Comparison of ENCODE assay signal across 18 mouse cellular contexts in genomic region chr13:64349474-64349873, GRCm38 (mm10). TPM values are rescaled to one million over a fixed set of nuclear protein-coding genes. Genes with fewer than 3 reads are reported as not detected.
DNase-seq lines count a peak whose midpoint lies in the region; ATAC-seq and TF ChIP-seq lines count a peak whose summit lies in the region.
"Had no signal": no experiment of that assay in that cellular context is flagged by ENCODE, and none has a peak within 500 bp of the region (broad histone marks: within the 10 kb centered on the region; RNA-seq: fewer than 3 reads in every experiment).

No protein-coding gene starts in this region.

- no peak overlapping the region for H3K4me2 ChIP-seq in heart, embryonic 11.5 days
- H3K4me2 ChIP-seq in intestine, postnatal 0 days (replicated peaks; ENCODE audit: low read depth), result no peak overlapping the region
- no peak overlapping the region for H3K4me2 ChIP-seq in stomach, postnatal 0 days (replicated peaks; ENCODE audit: low read depth)
- H3K4me2 ChIP-seq: embryonic facial prominence, embryonic 15.5 days; forebrain, embryonic 15.5 days; heart, embryonic 12.5 days; hindbrain, embryonic 15.5 days had no signal

- H3K36me3 ChIP-seq in heart, embryonic 11.5 days (ENCODE audit: control insufficient read depth, insufficient read depth, low read length), result no peaks in the 10 kb centered on the region
- no peaks in the 10 kb centered on the region for H3K36me3 ChIP-seq in intestine, postnatal 0 days (ENCODE audit: control insufficient read depth, insufficient read depth)
- H3K36me3 ChIP-seq in stomach, postnatal 0 days (ENCODE audit: control insufficient read depth, insufficient read depth, low read length), result no peaks in the 10 kb centered on the region
- H3K36me3 ChIP-seq in hindbrain, embryonic 10.5 days, result no peaks in the 10 kb centered on the region
- H3K36me3 ChIP-seq: embryonic facial prominence, embryonic 15.5 days; forebrain, embryonic 15.5 days; G1E; heart, embryonic 12.5 days; hindbrain, embryonic 15.5 days had no signal

- H3K4me1 ChIP-seq in heart, embryonic 11.5 days (ENCODE audit: control insufficient read depth, insufficient read depth, low read length), result no peaks in the 10 kb centered on the region
- H3K4me1 ChIP-seq in intestine, postnatal 0 days (replicated peaks; ENCODE audit: control insufficient read depth, insufficient read depth, low read length), result no peaks in the 10 kb centered on the region
- no peaks in the 10 kb centered on the region for H3K4me1 ChIP-seq in stomach, postnatal 0 days (replicated peaks; ENCODE audit: control insufficient read depth, insufficient read depth)
- H3K4me1 ChIP-seq in hindbrain, embryonic 10.5 days (replicated peaks), result no peaks in the 10 kb centered on the region
- H3K4me1 ChIP-seq: embryonic facial prominence, embryonic 15.5 days; forebrain, embryonic 15.5 days; heart, embryonic 12.5 days; hindbrain, embryonic 15.5 days had no signal

- ATAC-seq in heart, embryonic 11.5 days (replicated peaks; ENCODE audit: insufficient number of reproducible peaks, low FRiP score, low TSS enrichment), result no peak
- peak; percentile 86 for ATAC-seq in intestine, postnatal 0 days
- ATAC-seq in stomach, postnatal 0 days (ENCODE audit: low FRiP score, low TSS enrichment), result peak; percentile 83
- ATAC-seq in monocyte, adult 5-6 weeks (replicated peaks; ENCODE audit: insufficient number of reproducible peaks, low FRiP score, low TSS enrichment, poor library complexity, severe bottlenecking), result no peak
- ATAC-seq: CD4-positive, CD25-positive, alpha-beta regulatory T cell, adult 4 months; forebrain, embryonic 15.5 days had no signal

- H3K4me3 ChIP-seq in heart, embryonic 11.5 days (ENCODE audit: low read depth, low read length), result no peak overlapping the region
- no peak overlapping the region for H3K4me3 ChIP-seq in intestine, postnatal 0 days (ENCODE audit: low read depth, low read length)
- no peak overlapping the region for H3K4me3 ChIP-seq in stomach, postnatal 0 days (ENCODE audit: low read depth, low read length)
- H3K4me3 ChIP-seq in hindbrain, embryonic 10.5 days, result no peak overlapping the region
- H3K4me3 ChIP-seq: embryonic facial prominence, embryonic 15.5 days; forebrain, embryonic 15.5 days; heart, adult 2 months; heart, embryonic 12.5 days; hindbrain, embryonic 15.5 days had no signal

- TF ChIP-seq CTCF in intestine, postnatal 0 days (IDR thresholded peaks at IDR 0.05; ENCODE audit: low read depth), result no peak
- no peak for TF ChIP-seq CTCF in stomach, postnatal 0 days (IDR thresholded peaks at IDR 0.05; ENCODE audit: low read depth)

- H3K9me3 ChIP-seq in heart, embryonic 11.5 days (replicated peaks; ENCODE audit: control insufficient read depth, low read length), result no peaks in the 10 kb centered on the region
- H3K9me3 ChIP-seq in intestine, postnatal 0 days (ENCODE audit: control insufficient read depth), result no peaks in the 10 kb centered on the region
- no peaks in the 10 kb centered on the region for H3K9me3 ChIP-seq in stomach, postnatal 0 days (ENCODE audit: control insufficient read depth, low read length)
- no peaks in the 10 kb centered on the region for H3K9me3 ChIP-seq in hindbrain, embryonic 10.5 days
- H3K9me3 ChIP-seq: embryonic facial prominence, embryonic 15.5 days; forebrain, embryonic 15.5 days; G1E; heart, embryonic 12.5 days; hindbrain, embryonic 15.5 days had no signal

- no peak overlapping the region for H3K9ac ChIP-seq in heart, embryonic 11.5 days (ENCODE audit: low read depth, low read length)
- H3K9ac ChIP-seq in intestine, postnatal 0 days (ENCODE audit: low read depth, low read length), result no peak overlapping the region
- no peak overlapping the region for H3K9ac ChIP-seq in stomach, postnatal 0 days (ENCODE audit: low read length)
- H3K9ac ChIP-seq: embryonic facial prominence, embryonic 15.5 days; forebrain, embryonic 15.5 days; heart, embryonic 12.5 days; hindbrain, embryonic 15.5 days had no signal

- 80% methylated on average over 2 of the region's 2 CpGs for WGBS in heart, embryonic 11.5 days (ENCODE audit: insufficient replicate concordance)
- 56% methylated on average over 2 of the region's 2 CpGs for WGBS in intestine, postnatal 0 days
- 68% methylated on average over 2 of the region's 2 CpGs for WGBS in stomach, postnatal 0 days
- 84% methylated on average over 2 of the region's 2 CpGs for WGBS in hindbrain, embryonic 10.5 days

- H3K27ac ChIP-seq in heart, embryonic 11.5 days (ENCODE audit: low read depth, low read length), result no peak overlapping the region
- no peak overlapping the region for H3K27ac ChIP-seq in intestine, postnatal 0 days (ENCODE audit: low read depth, low read length)
- no peak overlapping the region for H3K27ac ChIP-seq in stomach, postnatal 0 days (replicated peaks)
- no peak overlapping the region for H3K27ac ChIP-seq in hindbrain, embryonic 10.5 days
- H3K27ac ChIP-seq: embryonic facial prominence, embryonic 15.5 days; forebrain, embryonic 15.5 days; heart, adult 2 months; hindbrain, embryonic 15.5 days had no signal

- no peaks in the 10 kb centered on the region for H3K27me3 ChIP-seq in heart, embryonic 11.5 days (ENCODE audit: control insufficient read depth, insufficient read depth, low read length)
- H3K27me3 ChIP-seq in intestine, postnatal 0 days (replicated peaks; ENCODE audit: control insufficient read depth, insufficient read depth, low read length), result no peaks in the 10 kb centered on the region
- no peaks in the 10 kb centered on the region for H3K27me3 ChIP-seq in stomach, postnatal 0 days (ENCODE audit: control insufficient read depth, insufficient read depth, low read length)
- H3K27me3 ChIP-seq in hindbrain, embryonic 10.5 days (ENCODE audit: insufficient read depth, poor library complexity, severe bottlenecking), result no peaks in the 10 kb centered on the region
- H3K27me3 ChIP-seq: embryonic facial prominence, embryonic 15.5 days; forebrain, embryonic 15.5 days; hindbrain, embryonic 15.5 days had no signal

- DNase-seq in heart, adult 11 months, result peak; percentile 4
- DNase-seq in 3T3-L1 (ENCODE audit: low read depth, low spot score), result peak; percentile 59
- DNase-seq in stomach, postnatal 0 days (ENCODE audit: low spot score), result no peak
- no peak for DNase-seq in hindbrain, embryonic 10.5 days (ENCODE audit: low spot score)
- DNase-seq: B cell, adult 2 months; cerebellum, adult 2 months; cerebellum, postnatal 10 days; gastrocnemius, postnatal 10 days; heart, adult 2 months had no signal

- TF ChIP-seq EP300 in stomach, postnatal 0 days (optimal IDR thresholded peaks at IDR 0.05), result no peak

RNA-seq across cellular contexts. Expression of gene Ctsl, which starts 21.2 kb away (rescaled TPM):
- polyA plus RNA-seq in heart, embryonic 11.5 days (2014; fragmentation: Nextera tagmentation; extraction: Ambion mirVana), result 296 and 339 TPM in 2 replicates
- polyA plus RNA-seq in intestine, postnatal 0 days (2015; fragmentation: Nextera tagmentation; extraction: Ambion mirVana), result 1,058 and 1,193 TPM in 2 replicates
- 183 and 184 TPM in 2 replicates for polyA plus RNA-seq in stomach, postnatal 0 days (2015; fragmentation: Nextera tagmentation; extraction: Ambion mirVana)
- total RNA-seq in monocyte, adult 5-6 weeks (2017), result 28.5 to 79.3 TPM (median 45.6 TPM) in 3 replicates
- polyA plus RNA-seq in hindbrain, embryonic 10.5 days (2016; fragmentation: Nextera tagmentation; extraction: Ambion mirVana), result 135 and 146 TPM in 2 replicates

RNA-seq across cellular contexts. Expression of gene Aaed1, which starts 37.0 kb away (rescaled TPM):
- polyA plus RNA-seq in heart, embryonic 11.5 days (2014; fragmentation: Nextera tagmentation; extraction: Ambion mirVana), result 68.4 and 71.4 TPM in 2 replicates
- 28.9 and 29.9 TPM in 2 replicates for polyA plus RNA-seq in intestine, postnatal 0 days (2015; fragmentation: Nextera tagmentation; extraction: Ambion mirVana)
- 47.2 and 47.9 TPM in 2 replicates for polyA plus RNA-seq in stomach, postnatal 0 days (2015; fragmentation: Nextera tagmentation; extraction: Ambion mirVana)
- total RNA-seq in monocyte, adult 5-6 weeks (2017), result 67.2 to 79.5 TPM (median 78.6 TPM) in 3 replicates
- 21.5 and 26.7 TPM in 2 replicates for polyA plus RNA-seq in hindbrain, embryonic 10.5 days (2016; fragmentation: Nextera tagmentation; extraction: Ambion mirVana)

Comparison
In these comparisons a context has a peak if more than half of its experiments do, and no peak if none do; other contexts are left out.
1. DNase-seq: peak in heart, adult 11 months (single experiment) and 3T3-L1 (single experiment); none in stomach, postnatal 0 days (single experiment) and hindbrain, embryonic 10.5 days (single experiment).
2. ATAC-seq: peak in intestine, postnatal 0 days (single experiment) and stomach, postnatal 0 days (single experiment); none in heart, embryonic 11.5 days (single experiment) and monocyte, adult 5-6 weeks (single experiment).